Mouse (Mus musculus) liver, embryonic 14.5 days (tissue): Measurements from ENCODE around the gene Fam163a. TPM values are rescaled to one million over a fixed set of nuclear protein-coding genes. Genes with fewer than 3 reads are reported as not detected.

Experiments used
- ATAC-seq: fragments of 200-750 bp; cut with Nextera tagmentation; 2 replicates; pipeline ENCODE4 v1.8.0; 2017; ENCODE audit warnings: moderate number of reproducible peaks, mild to moderate bottlenecking, moderate library complexity; ENCODE audit not compliant: insufficient read depth
- DNase-seq, 3 experiments: peaks; one replicate each; pipeline ENCODE4 v3.0.0-alpha.2; 2012 to 2013; ENCODE audit warnings: low read depth in 3 of 3, low spot score in 3 of 3
- H3K27ac ChIP-seq: fragments of 300-500 bp; sonication (generic); 2 replicates; pipeline ENCODE4 v1.5.1; 2014; ENCODE audit warnings: moderate library complexity, mild to moderate bottlenecking, control low read depth, inconsistent platforms
- H3K27me3 ChIP-seq: fragments of 300-500 bp; sonication (generic); 2 replicates; pipeline ENCODE4 v1.6.1; 2014; ENCODE audit warnings: mild to moderate bottlenecking, low read length, moderate library complexity; ENCODE audit not compliant: control insufficient read depth, insufficient read depth
- H3K36me3 ChIP-seq: fragments of 300-500 bp; sonication (generic); replicated peaks from 2 replicates; pipeline ENCODE4 v1.6.1; 2014; ENCODE audit warnings: low read depth; ENCODE audit not compliant: control insufficient read depth, insufficient read depth
- H3K4me1 ChIP-seq, 2 experiments: fragments of 200-500 bp in 1 of 2; fragments of 300-500 bp in 1 of 2; sonication (generic) in 1 of 2; replicated peaks; 2 replicates each; pipeline ENCODE4 v1.6.1; 2012 to 2014; ENCODE audit warnings: antibody characterized with exemption in 1 of 2, inconsistent platforms in 1 of 2, low read length in 1 of 2; ENCODE audit not compliant: control insufficient read depth in 2 of 2, insufficient read depth in 2 of 2
- H3K4me2 ChIP-seq: fragments of 300-500 bp; sonication (generic); 2 replicates; pipeline ENCODE4 v1.6.1; 2014; ENCODE audit warnings: low read depth, mild to moderate bottlenecking, control low read depth, moderate library complexity
- H3K4me3 ChIP-seq, 2 experiments: fragments of 200-500 bp in 1 of 2; fragments of 300-500 bp in 1 of 2; sonication (generic) in 1 of 2; 2 replicates each; pipeline ENCODE4 v1.5.1; 2012 to 2014; ENCODE audit warnings: low read depth in 2 of 2, low read length in 2 of 2, mild to moderate bottlenecking in 2 of 2, control low read depth in 1 of 2, inconsistent platforms in 1 of 2, moderate library complexity in 1 of 2; ENCODE audit not compliant: insufficient read depth in 1 of 2
- H3K9ac ChIP-seq: fragments of 300-500 bp; sonication (generic); replicated peaks from 2 replicates; pipeline ENCODE4 v1.6.1; 2014; ENCODE audit warnings: mild to moderate bottlenecking, control low read depth, moderate library complexity
- H3K9me3 ChIP-seq: fragments of 300-500 bp; sonication (generic); 2 replicates; pipeline ENCODE4 v1.6.1; 2016; ENCODE audit warnings: low read length, mixed read lengths; ENCODE audit not compliant: control insufficient read depth
- CTCF ChIP-seq: IDR thresholded peaks from 2 replicates; pipeline ENCODE4 v1.5.1; 2016; ENCODE audit warnings: antibody characterized with exemption, low read depth, control low read depth
- EP300 ChIP-seq: IDR thresholded peaks from 2 replicates; pipeline ENCODE4 v1.6.1; 2016; ENCODE audit warnings: antibody characterized with exemption, low read depth
- WGBS: fragments of 180-500 bp; shearing (Covaris S2); extraction: QIAGEN DNeasy Blood & Tissue Kit; methylation state at CpG from one replicate; pipeline ENCODE4 v1.1.7; 2014; ENCODE audit not compliant: insufficient replicate concordance; 5-methylcytosine and 5-hydroxymethylcytosine counted together
- polyA plus RNA-seq, 2 experiments: library from polyadenylated mRNA; depleted of rRNA in 1 of 2; stranded (reverse) in 1 of 2; unstranded in 1 of 2; fragments of >200 nt; fragmentation: Nextera tagmentation in 1 of 2; extraction: Ambion mirVana in 1 of 2; gene quantifications; 2 replicates each; pipeline versions ENCODE4 v1.2.1 to v1.2.3; 2012 to 2014

The Fam163a gene
- polyA plus RNA-seq, 2 experiments = 0.01 TPM; not detected in 1

GRCm38 (mm10) chr1:156044211-156044611, 160.6 kb downstream of the Fam163a start:
- DNase-seq (no peak), ATAC-seq (no peak)
- Histone ChIP-seq H3K4me2 (peak overlapping the region; percentile 20; the same call in 1 of the 2 replicates), H3K27ac (no peak overlapping the region), H3K9me3 (no peaks in the 10 kb centered on the region), H3K4me1 (peaks cover 16 to 23% of the 10 kb centered on the region in 2 experiments), H3K27me3 (no peaks in the 10 kb centered on the region), H3K36me3 (peaks cover 47% of the 10 kb centered on the region), H3K9ac (no peak overlapping the region), H3K4me3 (no peak overlapping the region)
- no peak for TF ChIP-seq EP300
- TF ChIP-seq CTCF = no peak
- WGBS = 52% methylated on average over 5 of the region's 5 CpGs

GRCm38 (mm10) chr1:156043027-156043426, 161.8 kb downstream of the Fam163a start:
- H3K36me3 ChIP-seq = peaks cover 39% of the 10 kb centered on the region
- H3K4me3 ChIP-seq = 0 out of 4 replicates have a peak overlapping the region, but pooled peaks of 1 of the 2 experiments have one; percentile 20
- no peaks in the 10 kb centered on the region for H3K27me3 ChIP-seq
- no peak overlapping the region for H3K27ac ChIP-seq
- H3K9me3 ChIP-seq = no peaks in the 10 kb centered on the region
- peak overlapping the region; percentile 83 for H3K4me2 ChIP-seq
- TF ChIP-seq EP300 (no peak), CTCF (peak; percentile 73)
- peaks cover 16 to 28% of the 10 kb centered on the region in 2 experiments for H3K4me1 ChIP-seq
- DNase-seq (peak; percentile 49 to 64 (median 58)), ATAC-seq (no peak)
- 26% methylated on average over 4 of the region's 4 CpGs for WGBS
- peak overlapping the region; percentile 4; the same call in 1 of the 2 replicates for H3K9ac ChIP-seq

GRCm38 (mm10) chr1:156042481-156042880, 162.3 kb downstream of the Fam163a start:
- no peak for DNase-seq
- peak overlapping the region; percentile 54 to 70; a peak in 3 of 4 replicates for H3K4me3 ChIP-seq
- H3K9ac ChIP-seq = peak overlapping the region; percentile 66
- peaks cover 34% of the 10 kb centered on the region for H3K36me3 ChIP-seq
- no peak for ATAC-seq
- H3K4me2 ChIP-seq = peak overlapping the region; percentile 83
- WGBS = 46% methylated on average over 5 of the region's 5 CpGs
- peak overlapping the region; percentile 49 for H3K27ac ChIP-seq
- no peaks in the 10 kb centered on the region for H3K9me3 ChIP-seq
- no peaks in the 10 kb centered on the region for H3K27me3 ChIP-seq
- TF ChIP-seq EP300 (no peak), CTCF (no peak)
- H3K4me1 ChIP-seq = peaks cover 16 to 28% of the 10 kb centered on the region in 2 experiments

- peak overlapping the region; percentile 49 for H3K27ac ChIP-seq
- no peak for TF ChIP-seq EP300
- TF ChIP-seq CTCF = no peak
- ATAC-seq (peak; percentile 32; the same call in 1 of the 2 replicates), DNase-seq (peak in 2 of 3 experiments; percentile 42 to 49)
- peak overlapping the region; percentile 54 to 70 for H3K4me3 ChIP-seq
- H3K36me3 ChIP-seq = peaks cover 27% of the 10 kb centered on the region
- peak overlapping the region; percentile 83 for H3K4me2 ChIP-seq
- peak overlapping the region; percentile 66 for H3K9ac ChIP-seq
- 20% methylated on average over 7 of the region's 7 CpGs for WGBS
- H3K4me1 ChIP-seq = peaks cover 16 to 28% of the 10 kb centered on the region in 2 experiments
- no peaks in the 10 kb centered on the region for H3K9me3 ChIP-seq
- H3K27me3 ChIP-seq = no peaks in the 10 kb centered on the region
Observed at GRCm38 (mm10) chr1:156041451-156042241, 163.2 kb downstream of the Fam163a start.

- whole genome bisulfite sequencing = under 1% methylated on average over 22 of the region's 22 CpGs
- peaks cover 16 to 28% of the 10 kb centered on the region in 2 experiments for H3K4me1 ChIP-seq
- H3K27ac ChIP-seq = peak overlapping the region; percentile 78
- H3K9ac ChIP-seq = peak overlapping the region; percentile 81
- no peaks in the 10 kb centered on the region for H3K27me3 ChIP-seq
- H3K9me3 ChIP-seq = no peaks in the 10 kb centered on the region
- no peak for TF ChIP-seq EP300
- TF ChIP-seq CTCF = no peak
- peaks cover 25% of the 10 kb centered on the region for H3K36me3 ChIP-seq
- DNase-seq (peak; percentile 90 to 93 (median 92)), ATAC-seq (peak; percentile 72)
- peak overlapping the region; percentile 83 for H3K4me2 ChIP-seq
- H3K4me3 ChIP-seq = peak overlapping the region; percentile 54 to 70
Observed at GRCm38 (mm10) chr1:156040731-156041401, 164.0 kb downstream of the Fam163a start.
